Mouse (Mus musculus): Measurements from ENCODE around the gene Myzap. TPM values are rescaled to one million over a fixed set of nuclear protein-coding genes. Genes with fewer than 3 reads are reported as not detected.
A peak's percentile ranks its signal among the peaks of the same experiment; 100 is the strongest.
"Not testable (repeated sequence)": the region's sequence is repeated elsewhere in the genome, so short reads cannot be mapped to it uniquely, and the experiment has no call there.

The Myzap gene
- total RNA-seq, 2 experiments from 2014 or later, result 381 to 383 TPM

DNA sequence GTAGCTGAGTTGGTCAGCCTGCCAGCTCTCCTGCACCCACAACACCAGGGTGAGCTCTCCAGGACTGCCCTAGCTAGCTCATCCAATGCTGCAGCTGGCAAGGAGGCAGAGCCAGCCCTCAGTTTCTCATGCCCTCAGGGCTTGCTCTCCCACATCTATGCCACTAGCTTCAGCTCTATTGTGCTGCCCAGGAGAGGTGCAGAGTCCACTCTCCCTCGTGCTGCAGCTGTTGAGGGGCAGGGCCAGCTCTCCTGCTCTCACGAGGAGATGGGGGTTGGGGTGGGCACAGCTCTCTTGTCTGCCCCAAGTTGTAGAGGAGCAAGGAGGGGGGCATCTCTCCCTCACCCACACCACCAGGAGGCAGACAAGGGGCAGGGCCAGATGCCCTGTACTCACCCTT lies 95.5 kb downstream of the Myzap start:
- intact Hi-C loops (cut with DNase I), result no loop called here
- no peak for DNase-seq (ENCODE audit: low spot score)

DNA sequence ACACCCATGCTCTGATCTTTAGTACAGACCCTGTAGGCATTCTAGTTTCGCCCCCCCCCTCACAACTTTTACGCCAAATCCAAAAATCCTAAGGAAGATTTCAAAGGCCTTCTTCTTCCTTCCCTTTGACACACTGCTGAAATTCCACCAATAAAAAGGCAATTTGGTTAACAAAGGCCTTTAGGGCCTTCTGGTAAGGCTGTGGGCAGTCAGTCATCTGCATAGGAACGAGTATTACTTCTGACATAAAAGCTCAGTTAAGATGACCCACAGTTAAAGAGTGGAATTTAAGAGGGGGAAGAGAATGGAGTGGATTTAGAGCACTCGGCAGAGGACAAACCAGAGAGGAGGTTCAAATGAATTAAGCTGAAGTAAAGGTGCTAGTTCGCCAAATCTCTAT lies 98.4 kb downstream of the Myzap start:
- DNase-seq (ENCODE audit: low spot score), result no peak
- intact Hi-C loops (cut with DNase I), result no loop called here

DNA sequence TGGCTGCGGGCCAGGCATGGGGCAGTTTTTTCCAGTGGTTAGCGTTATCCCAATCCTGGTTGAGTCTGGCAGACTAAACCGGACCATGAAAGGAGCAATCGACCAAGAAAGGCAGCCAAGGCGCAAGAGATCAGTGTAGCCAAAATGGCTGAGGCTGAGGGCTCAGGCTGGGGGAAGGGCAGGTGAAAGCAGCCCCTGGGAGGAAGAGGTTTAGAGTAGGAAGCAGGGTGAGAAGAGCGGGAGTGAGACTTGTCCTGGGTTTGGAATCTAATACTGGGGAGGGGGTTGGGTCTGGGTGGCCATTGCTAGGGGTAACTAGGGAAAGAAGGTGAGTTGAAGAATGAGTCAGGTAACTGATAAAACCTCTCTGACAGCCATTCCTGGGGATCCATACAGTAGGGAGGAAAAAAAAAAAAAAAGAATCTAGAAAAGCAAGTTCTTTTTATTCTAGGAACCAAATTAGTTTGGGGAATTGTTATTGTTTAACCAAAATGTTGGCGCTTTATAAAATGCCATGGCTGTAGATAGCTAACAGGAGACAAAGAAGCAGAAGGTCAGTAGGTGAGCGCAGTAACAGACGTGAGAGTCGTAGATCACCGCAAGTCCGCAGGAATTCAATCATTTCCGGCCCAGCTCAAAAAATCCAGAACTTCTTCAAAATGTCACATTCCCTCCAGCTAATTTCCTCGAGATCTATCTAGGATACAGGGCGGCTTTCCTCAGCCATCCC lies 99.7 kb downstream of the Myzap start:
- DNase-seq (ENCODE audit: low spot score), result no peak
- intact Hi-C loops (cut with DNase I), result no loop called here

DNA sequence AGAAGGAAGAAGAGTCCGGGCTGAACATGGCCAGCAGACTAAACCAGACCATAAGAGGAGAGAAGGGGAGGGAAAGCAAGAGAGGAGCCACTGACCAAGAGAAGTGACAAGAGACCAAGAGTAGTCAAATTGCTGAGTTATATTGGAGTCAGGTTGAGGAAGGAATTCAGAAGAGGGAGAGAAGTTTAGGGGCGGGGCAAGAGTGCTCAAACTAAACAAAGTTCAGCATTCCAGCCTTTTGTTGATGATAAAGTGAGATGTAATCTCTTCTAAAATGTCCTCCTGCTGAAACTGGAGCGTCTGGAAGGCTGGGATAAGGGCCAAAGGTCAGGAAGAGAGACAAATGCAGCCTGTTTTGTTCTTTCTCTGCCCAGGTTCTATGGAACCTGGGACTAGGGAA lies 102.1 kb downstream of the Myzap start:
- DNase-seq (ENCODE audit: low spot score), result no peak
- intact Hi-C loops (cut with DNase I), result no loop called here

DNA sequence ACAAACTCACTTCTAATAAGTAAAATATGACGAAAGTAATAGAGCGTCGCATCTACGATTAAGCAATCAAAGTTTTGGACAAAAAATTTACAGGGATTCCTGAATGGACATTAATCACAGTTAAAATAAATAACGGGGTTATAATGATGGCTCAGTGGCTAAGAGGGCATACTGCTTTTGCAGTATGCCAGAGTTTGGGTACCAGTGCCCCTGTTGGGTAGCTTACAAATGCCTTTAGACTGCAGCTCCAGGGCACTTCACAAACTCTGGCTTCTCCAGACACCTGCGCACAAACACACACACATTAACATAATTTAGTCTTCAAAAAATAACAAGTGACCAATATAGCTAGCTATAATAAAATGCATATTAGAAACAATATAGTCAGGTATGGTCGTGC lies 106.0 kb downstream of the Myzap start:
- intact Hi-C loops (cut with DNase I), result no loop called here
- no peak for DNase-seq (ENCODE audit: low spot score)

DNA sequence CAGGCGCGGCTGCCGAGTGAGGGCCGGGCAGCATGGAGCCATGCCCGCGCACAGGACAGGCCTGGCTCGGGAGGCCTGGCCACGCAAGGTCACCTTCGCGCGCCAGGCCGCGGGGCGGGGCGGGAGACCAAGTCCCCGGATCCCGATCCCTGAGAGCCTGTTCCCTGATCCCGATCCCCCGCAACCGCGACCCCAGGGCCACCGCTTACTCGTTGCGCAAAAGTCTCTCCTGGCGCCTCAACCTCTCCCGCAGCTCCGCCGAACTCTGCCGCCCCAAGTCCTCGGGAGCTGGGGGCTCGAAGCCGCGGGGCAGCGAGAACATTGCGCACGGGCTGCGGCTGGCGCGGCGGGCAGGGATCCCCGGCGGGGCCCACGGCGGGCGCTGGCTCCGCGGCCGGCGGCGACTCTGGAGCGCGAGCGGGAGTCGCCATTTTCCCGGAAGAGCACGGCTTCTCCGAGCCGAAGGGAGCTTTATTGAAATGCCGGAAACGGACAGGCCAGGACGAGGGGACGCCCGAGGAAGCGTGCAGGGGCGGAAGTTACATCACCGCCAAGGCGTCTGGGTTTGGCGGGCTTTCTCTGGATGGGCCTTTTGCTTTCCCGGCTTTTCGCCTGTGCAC lies 106.6 kb downstream of the Myzap start, which contains the start of gene Polr2m:
TSS of gene Polr2m (minus strand) at position 461 of the 620 bp plus-strand sequence.
- peak; percentile 90 for DNase-seq (ENCODE audit: low spot score)
- intact Hi-C loops (cut with DNase I), result no loop called here

DNA sequence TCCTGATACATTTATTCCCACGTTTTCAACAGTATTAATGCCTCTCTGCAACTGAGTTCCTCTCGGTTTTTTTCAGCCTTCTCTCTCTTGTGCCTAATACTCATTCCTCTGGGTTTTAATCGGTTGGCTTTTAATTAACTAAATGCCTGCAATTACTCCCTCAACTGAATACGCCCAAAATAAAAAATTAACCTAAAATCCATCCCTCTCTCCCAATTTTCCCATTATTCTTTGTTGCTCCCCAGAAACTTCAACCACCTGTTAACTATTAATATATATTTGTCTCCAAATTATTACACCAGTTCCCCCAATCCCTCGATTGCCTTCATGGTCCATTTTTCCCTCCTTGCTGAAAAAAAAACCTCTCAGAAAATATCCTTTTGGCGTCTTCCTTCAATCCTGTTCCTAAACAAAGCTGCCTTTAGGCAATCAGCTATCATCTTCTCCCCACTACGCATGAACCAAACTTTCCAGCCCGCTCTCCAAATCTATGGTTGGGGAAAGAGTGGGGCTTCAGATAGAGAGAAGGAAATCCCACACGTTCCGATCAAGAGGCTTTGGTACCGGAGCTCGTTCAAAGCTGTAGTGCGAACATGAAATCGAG lies 107.2 kb downstream of the Myzap start:
- intact Hi-C loops (cut with DNase I), result no loop called here
- no peak for DNase-seq (ENCODE audit: low spot score)

DNA sequence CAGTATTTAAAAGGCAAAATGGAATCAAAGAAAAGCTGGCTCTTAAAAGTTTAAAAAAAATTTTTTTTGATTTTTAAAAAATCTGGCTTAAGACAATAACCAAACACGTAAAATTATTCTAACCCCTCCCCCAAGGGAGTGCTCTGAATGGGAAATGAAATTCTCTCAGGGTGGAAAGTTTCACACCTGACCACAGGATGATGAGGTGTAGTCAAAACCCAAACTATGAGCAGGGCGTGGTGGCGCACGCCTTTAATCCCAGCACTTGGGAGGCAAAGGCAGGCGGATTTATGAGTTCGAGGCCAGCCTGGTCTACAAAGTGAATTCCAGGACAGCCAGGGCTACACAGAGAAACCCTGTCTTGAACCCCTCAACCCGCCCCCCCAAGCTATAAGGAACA lies 108.3 kb downstream of the Myzap start:
- intact Hi-C loops (cut with DNase I); DNase-seq (ENCODE audit: low spot score): not testable (repeated sequence)

DNA sequence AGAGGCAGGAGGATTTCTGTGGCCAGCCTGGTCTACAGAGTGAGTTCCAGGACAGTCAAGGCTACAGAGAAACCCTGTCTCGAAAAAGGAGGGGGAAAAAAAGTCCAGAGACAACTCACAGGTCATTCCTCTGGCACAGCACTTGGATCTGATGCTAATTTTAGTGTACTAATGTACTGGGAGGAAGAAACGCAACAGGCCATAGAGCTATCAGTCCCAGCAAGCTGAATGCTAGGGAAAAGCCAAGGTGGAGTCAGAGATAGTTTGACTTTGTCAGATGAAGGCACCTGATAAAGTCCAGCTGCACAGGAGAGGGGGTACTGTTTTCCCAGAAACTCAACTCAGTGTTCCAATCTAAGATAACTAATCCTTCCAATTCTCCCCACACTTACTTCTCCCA lies 111.9 kb downstream of the Myzap start:
- intact Hi-C loops (cut with DNase I), result no loop called here
- DNase-seq (ENCODE audit: low spot score), result no peak

DNA sequence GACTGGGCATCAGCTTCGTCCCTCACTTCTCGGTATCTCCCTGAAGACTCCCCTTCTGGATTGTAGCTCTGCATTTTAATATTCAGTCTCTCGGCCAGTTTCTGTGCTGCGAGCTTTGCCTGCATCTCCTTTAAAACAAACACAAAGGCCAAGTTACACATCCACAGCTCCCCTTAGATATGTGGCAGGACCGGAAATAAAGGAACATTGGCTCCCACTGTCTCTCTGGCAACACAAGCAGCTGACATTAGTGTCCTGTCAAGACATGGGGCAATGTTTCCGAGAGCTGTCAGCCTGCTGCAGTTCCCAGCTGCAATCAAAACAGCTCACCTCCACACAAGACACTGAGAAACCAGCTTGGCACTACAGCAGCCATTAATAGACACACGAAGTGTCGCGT lies 112.7 kb downstream of the Myzap start:
- intact Hi-C loops (cut with DNase I), result no loop called here

DNA sequence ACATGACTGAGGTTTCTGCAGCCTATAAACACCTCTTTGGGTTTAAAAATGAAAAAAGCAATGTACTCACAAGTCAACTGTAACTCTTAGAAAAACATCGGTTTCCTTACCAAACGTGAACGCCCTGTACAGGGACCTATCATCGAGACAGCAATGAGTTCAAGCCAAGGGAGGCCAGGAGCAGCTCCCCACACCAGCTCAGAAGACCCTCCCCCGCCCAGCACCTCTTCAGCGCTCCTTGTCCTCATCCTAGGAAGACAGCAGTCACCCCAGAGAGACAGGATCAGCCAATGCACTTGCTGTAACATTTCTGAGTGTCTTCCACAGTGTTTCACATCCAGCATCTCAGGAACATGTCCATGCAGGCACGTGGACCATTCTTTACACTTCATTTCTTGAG lies 113.6 kb downstream of the Myzap start:
- intact Hi-C loops (cut with DNase I), result no loop called here

More for the DNA sequence above, 112.7 kb downstream of the Myzap start:
- DNase-seq (ENCODE audit: low spot score), result no peak

DNA sequence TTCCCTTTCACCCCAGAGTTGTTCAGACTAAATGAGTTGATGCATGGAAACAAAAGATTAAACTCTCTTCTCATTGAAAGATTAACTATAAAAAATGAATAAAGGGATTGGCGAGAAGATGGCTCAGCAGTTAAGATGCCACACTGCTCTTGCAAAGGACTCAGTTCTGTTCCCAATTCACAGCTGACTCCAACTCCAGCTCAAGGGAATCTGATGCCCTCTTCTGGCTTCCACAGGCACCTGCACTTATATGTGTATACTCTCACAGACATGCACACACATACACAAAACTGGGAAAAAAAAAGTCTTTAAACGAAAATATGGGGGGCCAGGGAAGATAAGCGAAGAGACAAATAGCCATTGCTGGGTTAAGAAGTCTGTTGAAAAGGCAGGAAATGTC lies 115.6 kb downstream of the Myzap start:
- DNase-seq (ENCODE audit: low spot score), result no peak
- intact Hi-C loops (cut with DNase I), result no loop called here

More for the DNA sequence above, 113.6 kb downstream of the Myzap start:
- no peak for DNase-seq (ENCODE audit: low spot score)

DNA sequence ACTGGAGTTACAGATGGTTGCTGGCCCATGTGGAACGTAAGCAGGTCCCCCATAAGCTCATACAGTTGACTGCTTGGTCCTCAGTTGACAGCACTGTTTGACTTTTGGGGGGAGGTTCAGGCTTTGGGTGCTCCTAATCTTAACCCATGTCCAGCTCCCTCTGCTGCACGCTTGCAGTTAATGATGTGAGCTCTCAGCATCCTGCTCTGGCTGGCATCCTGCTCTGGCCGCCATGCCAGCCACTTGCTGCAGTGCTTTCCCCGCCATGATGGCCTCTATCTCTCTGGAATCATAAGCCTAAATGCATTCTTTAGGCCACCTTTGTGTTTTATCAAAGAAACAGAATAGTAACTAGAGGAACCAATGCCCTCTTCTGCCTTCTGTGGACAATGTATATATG lies 116.6 kb downstream of the Myzap start:
- intact Hi-C loops (cut with DNase I), result no loop called here
- no peak for DNase-seq (ENCODE audit: low spot score)

DNA sequence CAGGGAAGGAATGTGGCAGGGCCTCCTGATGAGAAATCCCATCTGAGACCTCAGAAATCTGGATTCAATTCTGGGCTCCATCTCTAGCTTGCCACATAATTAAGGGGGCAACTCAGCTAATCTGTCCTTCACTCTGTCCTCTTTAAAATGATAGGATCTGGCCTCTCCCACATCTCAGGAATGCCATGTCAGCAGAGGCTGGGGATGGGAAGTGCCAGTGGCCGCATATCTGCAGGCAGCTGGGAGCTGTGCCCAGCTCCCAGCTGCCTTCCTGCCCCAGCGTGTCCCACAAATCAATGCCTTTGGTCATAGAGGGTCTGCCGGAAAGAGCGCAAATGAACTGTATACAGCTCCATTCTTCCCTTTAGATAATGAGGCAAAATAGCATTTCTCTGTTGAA lies 124.7 kb downstream of the Myzap start:
- intact Hi-C loops (cut with DNase I), result no loop called here
- no peak for DNase-seq (ENCODE audit: low spot score)

DNA sequence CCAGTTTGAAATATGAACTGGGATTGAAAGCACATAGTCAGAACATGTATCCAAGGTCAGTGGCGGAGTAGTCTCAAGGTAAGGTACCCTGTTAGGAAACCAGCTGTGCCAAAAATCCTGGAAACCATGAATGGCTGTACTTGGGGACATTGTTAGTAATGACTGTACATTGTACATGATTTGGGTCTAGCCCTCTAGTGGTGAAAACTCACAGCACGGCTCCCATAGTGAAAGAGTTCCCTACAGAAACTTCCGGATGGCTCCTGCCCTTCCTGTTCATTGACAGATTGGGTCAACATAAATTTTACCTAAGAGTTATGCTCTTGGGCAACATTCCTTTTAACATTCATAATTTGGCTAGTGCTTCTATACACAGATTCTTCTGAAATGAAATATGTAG lies 126.0 kb downstream of the Myzap start:
- intact Hi-C loops (cut with DNase I), result no loop called here
- no peak for DNase-seq (ENCODE audit: low spot score)

DNA sequence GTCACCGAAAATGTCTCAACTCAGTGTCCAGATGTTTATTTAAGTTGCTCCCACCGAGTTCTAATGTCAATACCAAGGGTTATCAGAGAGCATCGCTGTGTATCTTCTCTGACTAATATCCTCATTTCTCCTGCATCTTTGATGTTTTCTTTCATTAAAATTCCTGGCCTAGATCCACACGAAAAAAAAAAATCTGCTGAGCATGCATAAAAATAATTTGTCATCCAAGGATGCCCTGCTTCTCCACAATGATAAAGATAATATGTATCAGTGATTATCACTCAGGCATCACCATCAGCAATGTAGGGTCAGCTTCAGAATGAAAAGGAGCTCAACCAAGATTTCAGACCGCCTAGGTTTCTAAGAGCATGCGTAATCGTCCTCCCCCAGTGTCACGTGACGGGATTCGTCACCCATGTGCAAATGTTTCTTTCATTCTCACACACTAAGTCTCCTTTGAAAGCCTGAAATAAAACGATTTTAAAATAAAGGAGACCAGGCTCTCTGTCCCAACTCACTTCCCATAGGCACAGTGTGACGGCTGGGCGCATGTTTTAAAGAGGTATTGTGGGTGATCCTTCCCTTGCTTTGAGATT lies 129.0 kb downstream of the Myzap start:
- DNase-seq (ENCODE audit: low spot score), result no peak
- intact Hi-C loops (cut with DNase I), result loop anchor here (5.0 kb wide), 1 partner anchor 101 kb away; no protein-coding TSS in a partner anchor

DNA sequence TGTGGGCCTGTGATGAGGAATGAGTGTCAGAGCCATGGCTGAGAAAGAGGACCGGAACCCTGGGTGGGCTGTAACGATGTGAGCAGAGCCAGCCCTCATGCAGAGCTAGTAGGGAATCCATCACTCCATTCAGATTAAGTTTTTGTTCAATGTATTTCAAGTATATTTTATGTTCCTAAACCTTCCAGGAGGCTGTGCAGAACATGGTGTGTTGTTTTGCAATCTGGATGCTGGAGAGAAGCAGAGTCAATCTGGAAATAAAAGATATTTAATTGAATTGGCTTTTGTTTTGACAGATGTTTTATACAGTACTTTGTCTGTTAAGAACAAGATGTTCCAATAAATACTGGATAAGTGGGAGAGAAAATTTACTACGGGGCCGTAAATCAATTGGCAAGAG lies 135.4 kb downstream of the Myzap start:
- no peak for DNase-seq (ENCODE audit: low spot score)
- intact Hi-C loops (cut with DNase I), result no loop called here
